Mouse (Mus musculus) left cerebral cortex, adult 2 months (tissue): Measurements from ENCODE around the gene Slc34a2. TPM values are rescaled to one million over a fixed set of nuclear protein-coding genes. Genes with fewer than 3 reads are reported as not detected.

Experiments
- DNase-seq, 2 experiments: peaks; one replicate each; pipeline ENCODE4 v3.0.0; 2021 to 2022; ENCODE audit warnings: low spot score in 2 of 2, mixed read lengths in 1 of 2; ENCODE audit errors: extremely low spot score in 1 of 2
- H3K27ac ChIP-seq: fragments of 200-600 bp; 2 replicates; pipeline ENCODE4 v1.8.1; 2022
- H3K4me3 ChIP-seq: fragments of 200-600 bp; 2 replicates; pipeline ENCODE4 v1.8.1; 2022
- CTCF ChIP-seq: fragments of 200-600 bp; IDR thresholded peaks from 2 replicates; pipeline ENCODE4 v1.8.1; 2022; ENCODE audit warnings: antibody characterized with exemption, mild to moderate bottlenecking, moderate library complexity
- intact Hi-C: fragments of 180-260 bp; cut with DNase I; formaldehyde crosslinking; loops from one replicate; pipeline ENCODE4 v1.15.1; 2025
- total RNA-seq, 2 experiments: library from RNA; stranded (reverse); gene quantifications; 2 replicates each; pipeline ENCODE4 v1.2.3; 2021

Slc34a2 gene
- total RNA-seq, 2 experiments from 2014 or later: not detected

GRCm38 (mm10) chr5:53119689-53120088, 81.8 kb downstream of the Slc34a2 start:
- no peak for TF ChIP-seq CTCF
- DNase-seq: no peak
- H3K4me3 ChIP-seq: no peak overlapping the region
- H3K27ac ChIP-seq: no peak overlapping the region
- intact Hi-C loops: no loop called here

Other genes starting within 250 kb of the Slc34a2 start
- 10 to 100 TPM; 69.3 to 71.6 TPM for gene Anapc4, start 204.1 kb upstream of the Slc34a2 start, total RNA-seq
- 10 to 100 TPM; 66.6 to 70.5 TPM for gene Sel1l3, start 175.8 kb downstream of the Slc34a2 start, total RNA-seq
- gene Smim20, start 229.0 kb downstream of the Slc34a2 start, total RNA-seq: 10 to 100 TPM; 36.4 to 39.7 TPM